Mouse (Mus musculus): ENCODE measurements around the gene Rab8b. TPM values are rescaled to one million over a fixed set of nuclear protein-coding genes. Genes with fewer than 3 reads are reported as not detected.

The Rab8b gene
- total and polyA plus RNA-seq, 2 experiments = 1.4 to 4.1 TPM

DNA sequence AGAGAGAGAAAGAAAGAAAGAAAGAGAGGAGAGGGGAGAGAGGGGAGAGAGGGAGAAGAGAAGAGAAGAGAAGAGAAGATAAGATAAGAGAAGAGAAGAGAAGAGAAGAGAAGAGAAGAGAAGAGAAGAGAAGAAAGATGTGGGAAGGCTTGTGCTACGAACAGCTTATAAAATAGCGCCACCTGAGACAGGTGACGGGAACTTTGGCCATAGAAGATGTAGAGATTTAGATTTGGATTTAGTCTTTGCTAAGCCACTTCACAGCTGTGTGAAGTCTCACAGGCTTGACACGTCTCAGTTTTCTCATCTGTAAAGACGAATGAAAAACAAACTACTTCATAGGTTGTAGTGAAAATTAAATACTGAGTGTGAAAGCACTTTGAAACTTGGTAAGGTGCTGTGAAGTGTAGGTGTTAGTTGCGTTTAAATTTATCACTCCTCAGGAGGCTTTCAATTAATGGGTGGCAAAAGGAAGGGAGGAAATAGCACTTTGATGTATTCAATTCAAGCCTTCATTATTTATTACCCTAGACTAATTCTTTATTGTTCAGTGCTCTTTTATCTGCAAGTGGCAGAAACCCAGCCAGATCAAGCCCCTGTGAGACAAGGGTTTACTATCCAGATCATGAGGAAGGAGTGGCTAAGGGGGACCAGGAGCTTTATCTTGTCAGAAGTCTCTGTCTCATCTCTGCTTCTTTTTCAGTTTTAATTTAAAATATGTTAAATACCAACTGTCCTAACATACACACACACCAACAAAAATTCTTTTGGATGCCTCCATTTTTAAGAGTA lies 1.2 kb upstream of the Rab8b start:
- Histone ChIP-seq H3K4me3 (ENCODE audit: insufficient read depth, low read depth, low read length) (no peak overlapping the region), H3K79me2 (ENCODE audit: control insufficient read depth, insufficient read depth, low read length) (no peaks in the 10 kb centered on the region), H3K4me1 (ENCODE audit: control insufficient read depth, insufficient read depth, low read length) (no peaks in the 10 kb centered on the region), H3K27me3 (ENCODE audit: control insufficient read depth, insufficient read depth, low read length) (0 out of 2 replicates have a peak, but pooled peaks cover 2% of the 10 kb centered on the region), H3K36me3 (ENCODE audit: control insufficient read depth, insufficient read depth, low read length) (no peaks in the 10 kb centered on the region), H3K9ac (ENCODE audit: low read depth, low read length) (no peak overlapping the region), H3K27ac (replicated peaks; ENCODE audit: insufficient read depth, low read depth, low read length) (no peak overlapping the region)
- 31% methylated on average over 6 of the region's 6 CpGs for WGBS
- TF ChIP-seq CTCF (IDR thresholded peaks at IDR 0.05; ENCODE audit: low read depth, low read length) = no peak
- no peak for TF ChIP-seq POLR2A (IDR thresholded peaks at IDR 0.05; ENCODE audit: extremely low read depth, insufficient read depth, low read length)
- no peak for DNase-seq (ENCODE audit: extremely low read depth, low read depth, low spot score)

GRCm38 (mm10) chr9:66919981-66920380 lies 494 bp upstream of the Rab8b start:
- no peak for DNase-seq (ENCODE audit: extremely low read depth, low read depth, low spot score)
- Histone ChIP-seq H3K9ac (ENCODE audit: low read depth, low read length) (no peak overlapping the region), H3K36me3 (ENCODE audit: control insufficient read depth, insufficient read depth, low read length) (no peaks in the 10 kb centered on the region), H3K4me1 (ENCODE audit: control insufficient read depth, insufficient read depth, low read length) (no peaks in the 10 kb centered on the region), H3K27me3 (ENCODE audit: control insufficient read depth, insufficient read depth, low read length) (0 out of 2 replicates have a peak, but pooled peaks cover 2% of the 10 kb centered on the region), H3K27ac (replicated peaks; ENCODE audit: insufficient read depth, low read depth, low read length) (no peak overlapping the region), H3K4me3 (ENCODE audit: insufficient read depth, low read depth, low read length) (peak overlapping the region; percentile 5; the same call in 1 of the 2 replicates), H3K79me2 (ENCODE audit: control insufficient read depth, insufficient read depth, low read length) (no peaks in the 10 kb centered on the region)
- 2% methylated on average over 14 of the region's 14 CpGs for WGBS
- TF ChIP-seq POLR2A (IDR thresholded peaks at IDR 0.05; ENCODE audit: extremely low read depth, insufficient read depth, low read length) = no peak
- no peak for TF ChIP-seq CTCF (IDR thresholded peaks at IDR 0.05; ENCODE audit: low read depth, low read length)

- Histone ChIP-seq H3K27ac (replicated peaks; ENCODE audit: insufficient read depth, low read depth, low read length) (peak overlapping the region; percentile 7; the same call in 1 of the 2 replicates), H3K79me2 (ENCODE audit: control insufficient read depth, insufficient read depth, low read length) (no peaks in the 10 kb centered on the region), H3K36me3 (ENCODE audit: control insufficient read depth, insufficient read depth, low read length) (no peaks in the 10 kb centered on the region), H3K9ac (ENCODE audit: low read depth, low read length) (peak overlapping the region; percentile 81), H3K27me3 (ENCODE audit: control insufficient read depth, insufficient read depth, low read length) (0 out of 2 replicates have a peak, but pooled peaks cover 2% of the 10 kb centered on the region), H3K4me1 (ENCODE audit: control insufficient read depth, insufficient read depth, low read length) (no peaks in the 10 kb centered on the region), H3K4me3 (ENCODE audit: insufficient read depth, low read depth, low read length) (peak overlapping the region; percentile 65)
- TF ChIP-seq POLR2A (IDR thresholded peaks at IDR 0.05; ENCODE audit: extremely low read depth, insufficient read depth, low read length) (no peak), CTCF (IDR thresholded peaks at IDR 0.05; ENCODE audit: low read depth, low read length) (no peak)
- no peak for DNase-seq (ENCODE audit: extremely low read depth, low read depth, low spot score)
- WGBS = 5% methylated on average over 27 of the region's 27 CpGs
Observed at GRCm38 (mm10) chr9:66918672-66919330, 686 bp downstream of the Rab8b start.

- no peak overlapping the region for H3K4me3 ChIP-seq (ENCODE audit: insufficient read depth, low read depth, low read length)
- no peak overlapping the region for H3K27ac ChIP-seq (replicated peaks; ENCODE audit: insufficient read depth, low read depth, low read length)
- no peaks in the 10 kb centered on the region for H3K4me1 ChIP-seq (ENCODE audit: control insufficient read depth, insufficient read depth, low read length)
- WGBS = 69% methylated on average over 1 of the region's 1 CpGs
- no peak overlapping the region for H3K9ac ChIP-seq (ENCODE audit: low read depth, low read length)
- no peak for DNase-seq (ENCODE audit: extremely low read depth, low read depth, low spot score)
- H3K27me3 ChIP-seq (ENCODE audit: control insufficient read depth, insufficient read depth, low read length) = 0 out of 2 replicates have a peak, but pooled peaks cover 2% of the 10 kb centered on the region
- TF ChIP-seq POLR2A (IDR thresholded peaks at IDR 0.05; ENCODE audit: extremely low read depth, insufficient read depth, low read length) = no peak
- no peak for TF ChIP-seq CTCF (IDR thresholded peaks at IDR 0.05; ENCODE audit: low read depth, low read length)
- no peaks in the 10 kb centered on the region for H3K36me3 ChIP-seq (ENCODE audit: control insufficient read depth, insufficient read depth, low read length)
- peaks cover 1% of the 10 kb centered on the region; the same call in 1 of the 2 replicates for H3K79me2 ChIP-seq (ENCODE audit: control insufficient read depth, insufficient read depth, low read length)
Observed at GRCm38 (mm10) chr9:66917892-66918255, 1.6 kb downstream of the Rab8b start.

GRCm38 (mm10) chr9:66917216-66917891 lies 2.1 kb downstream of the Rab8b start:
- no peak for TF ChIP-seq CTCF (IDR thresholded peaks at IDR 0.05; ENCODE audit: low read depth, low read length)
- 83% methylated on average over 8 of the region's 8 CpGs for WGBS
- 0 out of 2 replicates have a peak, but pooled peaks cover 2% of the 10 kb centered on the region for H3K27me3 ChIP-seq (ENCODE audit: control insufficient read depth, insufficient read depth, low read length)
- no peaks in the 10 kb centered on the region for H3K4me1 ChIP-seq (ENCODE audit: control insufficient read depth, insufficient read depth, low read length)
- H3K36me3 ChIP-seq (ENCODE audit: control insufficient read depth, insufficient read depth, low read length) = no peaks in the 10 kb centered on the region
- H3K79me2 ChIP-seq (ENCODE audit: control insufficient read depth, insufficient read depth, low read length) = peaks cover 3% of the 10 kb centered on the region; the same call in 1 of the 2 replicates
- H3K4me3 ChIP-seq (ENCODE audit: insufficient read depth, low read depth, low read length) = no peak overlapping the region
- H3K9ac ChIP-seq (ENCODE audit: low read depth, low read length) = no peak overlapping the region
- no peak for DNase-seq (ENCODE audit: extremely low read depth, low read depth, low spot score)
- no peak overlapping the region for H3K27ac ChIP-seq (replicated peaks; ENCODE audit: insufficient read depth, low read depth, low read length)

Data from liver, adult 2 months (tissue).